Comparison of ENCODE assay signal across 11 mouse cellular contexts in genomic region chr1:64753109-64753508, GRCm38 (mm10). TPM values are rescaled to one million over a fixed set of nuclear protein-coding genes. Genes with fewer than 3 reads are reported as not detected.
DNase-seq lines count a peak whose midpoint lies in the region; ATAC-seq lines count a peak whose summit lies in the region.
"Had no signal": no experiment of that assay in that cellular context is flagged by ENCODE, and none has a peak within 500 bp of the region (broad histone marks: within the 10 kb centered on the region; RNA-seq: fewer than 3 reads in every experiment).

No protein-coding gene starts in this region.

- H3K27ac ChIP-seq in heart, embryonic 12.5 days (ENCODE audit: poor library complexity, severe bottlenecking): no peak overlapping the region
- H3K27ac ChIP-seq in liver, embryonic 15.5 days (replicated peaks): 0 out of 2 replicates have a peak overlapping the region, but pooled peaks have one; percentile 6
- H3K27ac ChIP-seq: intestine, embryonic 15.5 days; neural tube, embryonic 12.5 days had no signal

- H3K4me2 ChIP-seq in heart, embryonic 12.5 days: no peak overlapping the region
- no peak overlapping the region for H3K4me2 ChIP-seq in liver, embryonic 15.5 days
- H3K4me2 ChIP-seq: intestine, embryonic 15.5 days; neural tube, embryonic 12.5 days had no signal

- no peaks in the 10 kb centered on the region for H3K36me3 ChIP-seq in heart, embryonic 12.5 days
- H3K36me3 ChIP-seq in liver, embryonic 15.5 days (replicated peaks): no peaks in the 10 kb centered on the region
- H3K36me3 ChIP-seq: intestine, embryonic 15.5 days; neural tube, embryonic 12.5 days had no signal

- DNase-seq in heart, adult 18-20 months: peak; percentile 74 to 84
- peak; percentile 64 for DNase-seq in adipocyte (ENCODE audit: low spot score)
- DNase-seq in urinary bladder, postnatal 10 days (ENCODE audit: low spot score): no peak
- DNase-seq in ovary, postnatal 36 days (ENCODE audit: low spot score): no peak
- DNase-seq in ovary, postnatal 14 days (ENCODE audit: low spot score): no peak
- DNase-seq: thymus, postnatal 25 days had no signal

- H3K27me3 ChIP-seq in heart, embryonic 12.5 days (replicated peaks): peaks cover 6% of the 10 kb centered on the region; the same call in 1 of the 2 replicates
- peaks cover 7% of the 10 kb centered on the region for H3K27me3 ChIP-seq in liver, embryonic 15.5 days
- H3K27me3 ChIP-seq: intestine, embryonic 15.5 days; neural tube, embryonic 12.5 days had no signal

- no peaks in the 10 kb centered on the region for H3K9me3 ChIP-seq in heart, embryonic 12.5 days (replicated peaks)
- no peaks in the 10 kb centered on the region for H3K9me3 ChIP-seq in liver, embryonic 15.5 days (replicated peaks)
- H3K9me3 ChIP-seq: intestine, embryonic 15.5 days; neural tube, embryonic 12.5 days had no signal

- ATAC-seq in heart, embryonic 12.5 days (ENCODE audit: insufficient number of reproducible peaks, low FRiP score): no peak
- ATAC-seq in liver, embryonic 15.5 days (ENCODE audit: insufficient read depth): no peak
- 0 out of 2 replicates have a peak, but pooled peaks have one; percentile 11 for ATAC-seq in megakaryocyte-erythroid progenitor cell, adult 5-6 weeks (replicated peaks; ENCODE audit: low FRiP score, low TSS enrichment, poor library complexity, severe bottlenecking)

- no peaks in the 10 kb centered on the region; the same call in 1 of the 2 replicates for H3K4me1 ChIP-seq in heart, embryonic 12.5 days (replicated peaks)
- H3K4me1 ChIP-seq in liver, embryonic 15.5 days (replicated peaks): peaks cover 22% of the 10 kb centered on the region
- H3K4me1 ChIP-seq: neural tube, embryonic 12.5 days had no signal

- no peak overlapping the region for H3K9ac ChIP-seq in heart, embryonic 12.5 days
- H3K9ac ChIP-seq in liver, embryonic 15.5 days: no peak overlapping the region
- H3K9ac ChIP-seq: intestine, embryonic 15.5 days; neural tube, embryonic 12.5 days had no signal

- WGBS in heart, embryonic 12.5 days: 71% methylated on average over 8 of the region's 8 CpGs
- WGBS in liver, embryonic 15.5 days (ENCODE audit: insufficient replicate concordance): 57% methylated on average over 8 of the region's 8 CpGs

- no peak overlapping the region for H3K4me3 ChIP-seq in heart, embryonic 12.5 days
- no peak overlapping the region for H3K4me3 ChIP-seq in liver, embryonic 15.5 days (replicated peaks)
- H3K4me3 ChIP-seq: intestine, embryonic 15.5 days; neural tube, embryonic 12.5 days had no signal

RNA-seq across cellular contexts. Expression of gene Fzd5, which starts 15.6 kb away (rescaled TPM):
- total RNA-seq in heart, adult 18-20 months (2021): 1 to 10 TPM; 3.9 to 4.4 TPM
- 1.7 and 2.0 TPM in 2 replicates for polyA plus RNA-seq in heart, embryonic 12.5 days (2016; fragmentation: Nextera tagmentation; extraction: Ambion mirVana)
- polyA plus RNA-seq in liver, embryonic 15.5 days (2015; fragmentation: Nextera tagmentation; extraction: Ambion mirVana): 2.1 and 2.3 TPM in 2 replicates
- 0.52 and 1.5 TPM in 2 replicates for total RNA-seq in megakaryocyte-erythroid progenitor cell, adult 5-6 weeks (2014; fragmentation: Nextera tagmentation)
- 2.0 and 2.6 TPM in 2 replicates for total RNA-seq in megakaryocyte-erythroid progenitor cell, adult 5-6 weeks (2017)

Comparison
In these comparisons a context has a peak if more than half of its experiments do, and no peak if none do; other contexts are left out.
1. DNase-seq: peak in heart, adult 18-20 months (2 of 2) and adipocyte (single experiment); none in urinary bladder, postnatal 10 days (single experiment), ovary, postnatal 36 days (single experiment) and ovary, postnatal 14 days (single experiment).